Mouse (Mus musculus): ENCODE measurements around the gene Maff. TPM values are rescaled to one million over a fixed set of nuclear protein-coding genes. Genes with fewer than 3 reads are reported as not detected.

Gene Maff
- total and polyA plus RNA-seq, 3 experiments = 8.4 to 11.7 (median 10.1) TPM

DNA sequence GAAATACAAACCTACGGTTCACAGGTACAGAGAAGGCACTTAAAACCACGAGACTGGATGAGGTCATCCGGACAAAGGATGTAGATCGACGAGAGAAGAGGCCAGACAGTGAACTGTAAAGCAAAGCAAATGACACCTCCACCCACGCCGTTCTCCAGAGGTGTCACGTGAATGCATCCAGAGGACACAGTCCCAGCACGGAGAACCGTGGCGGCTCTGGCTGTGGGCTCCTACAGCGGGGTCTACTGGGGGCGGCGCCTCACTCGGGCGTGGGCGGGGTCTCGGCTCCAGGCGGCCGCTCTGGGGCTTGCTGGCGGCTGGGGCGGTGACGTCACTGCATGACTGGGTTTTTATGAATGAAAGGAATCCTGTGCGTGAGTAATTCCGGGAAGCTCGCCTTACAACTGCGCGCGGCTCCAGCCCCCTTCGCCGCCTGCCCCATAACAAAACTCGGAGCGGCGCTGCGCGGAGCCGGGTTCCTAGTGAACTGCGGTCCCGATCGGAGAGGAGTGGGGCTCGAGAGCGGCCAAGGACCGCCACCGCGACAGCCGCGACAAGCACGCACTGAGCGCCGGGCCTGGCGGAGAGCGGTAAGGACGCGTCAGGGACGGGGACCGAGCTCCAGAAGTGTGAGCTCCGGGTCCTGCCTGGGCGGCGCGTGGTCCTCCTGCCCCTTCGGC is 884 bp downstream of the Maff start:
- ATAC-seq (ENCODE audit: extremely low read depth, insufficient number of reproducible peaks, low FRiP score, poor library complexity, severe bottlenecking) = peak; percentile 69
- TF ChIP-seq POLR2AphosphoS5 (IDR thresholded peaks at IDR 0.05; ENCODE audit: insufficient replicate concordance, low read depth, low read length) (no peak), GATA2 (IDR thresholded peaks at IDR 0.05; ENCODE audit: borderline replicate concordance, low read depth, low read length) (no peak), GATA1 (IDR thresholded peaks at IDR 0.05; ENCODE audit: borderline replicate concordance, low read length) (no peak), CTCF (IDR thresholded peaks at IDR 0.05; ENCODE audit: low read depth, low read length) (no peak), TAL1 (conservative IDR thresholded peaks at IDR 0.05; ENCODE audit: low read depth, low read length) (no peak)
- Histone ChIP-seq H3K27me3 (ENCODE audit: insufficient read depth, low read length) (peaks cover 17% of the 10 kb centered on the region; the same call in 1 of the 2 replicates), H3K36me3 (replicated peaks) (peaks cover 22% of the 10 kb centered on the region), H3K9me3 (replicated peaks) (no peaks in the 10 kb centered on the region), H3K4me1 (ENCODE audit: insufficient read depth, low read depth, low read length) (peaks cover 72% of the 10 kb centered on the region), H3K4me3 (ENCODE audit: low read depth, low read length) (peak overlapping the region; percentile 91)
- DNase-seq (ENCODE audit: low spot score) = peak; percentile 84

DNA sequence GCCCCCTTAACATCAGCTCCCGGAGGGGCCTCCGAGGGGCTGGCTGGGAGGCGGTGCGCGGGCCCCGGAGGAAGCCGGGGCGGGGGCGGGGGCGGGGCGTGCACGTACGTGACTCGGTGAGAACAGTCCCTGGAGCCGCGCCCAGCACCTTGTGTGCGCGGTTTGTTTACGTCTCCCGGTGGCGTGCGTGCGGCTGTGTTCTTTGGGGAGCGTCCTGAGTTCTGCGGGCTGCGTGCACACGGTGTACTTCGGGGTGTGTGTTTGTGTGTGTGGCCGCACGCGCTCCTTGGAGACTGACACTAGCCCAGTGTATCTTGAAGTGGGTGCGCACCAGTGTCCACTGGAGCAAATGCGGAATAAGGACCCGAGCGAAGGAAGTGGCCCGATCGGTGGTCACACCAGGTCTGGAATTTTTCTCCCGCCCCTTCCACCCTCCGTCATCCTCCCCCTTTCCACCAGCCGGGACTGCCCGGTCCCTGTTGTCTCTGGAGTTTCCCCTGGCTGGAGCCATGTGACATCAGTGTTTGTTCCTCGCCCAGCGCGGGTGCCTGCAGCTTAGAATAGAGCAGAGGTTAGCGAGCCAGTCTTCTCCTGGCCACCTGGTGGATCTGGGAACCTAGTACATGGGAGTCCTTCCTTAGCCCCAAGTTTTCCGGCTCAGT is 1.6 kb downstream of the Maff start:
- peak; percentile 87 for DNase-seq (ENCODE audit: low spot score)

DNA sequence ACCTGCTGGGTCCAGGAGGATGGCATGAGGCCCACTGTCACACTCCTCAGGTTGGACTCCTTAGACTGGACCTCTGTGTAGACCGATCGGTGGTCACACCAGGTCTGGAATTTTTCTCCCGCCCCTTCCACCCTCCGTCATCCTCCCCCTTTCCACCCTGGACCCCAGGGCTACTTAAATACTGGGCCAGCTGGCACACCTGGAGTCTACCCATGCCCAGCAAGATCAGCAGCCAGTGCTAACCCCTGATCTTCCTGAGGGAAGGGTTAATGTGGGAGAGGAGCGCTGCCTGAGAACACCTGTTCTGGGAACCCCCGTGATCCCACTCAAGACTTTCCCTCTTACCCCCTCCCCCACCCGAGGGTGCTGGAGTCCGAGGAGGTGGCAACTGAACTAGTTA is 2.2 kb downstream of the Maff start:
- Histone ChIP-seq H3K27me3 (ENCODE audit: insufficient read depth, low read length) (peaks cover 17% of the 10 kb centered on the region; the same call in 1 of the 2 replicates), H3K4me3 (ENCODE audit: low read depth, low read length) (peak overlapping the region; percentile 91), H3K36me3 (replicated peaks) (peaks cover 30% of the 10 kb centered on the region), H3K4me1 (ENCODE audit: insufficient read depth, low read depth, low read length) (peaks cover 70% of the 10 kb centered on the region), H3K9me3 (replicated peaks) (no peaks in the 10 kb centered on the region)
- ATAC-seq (ENCODE audit: extremely low read depth, insufficient number of reproducible peaks, low FRiP score, poor library complexity, severe bottlenecking) (no peak), DNase-seq (ENCODE audit: low spot score) (no peak)
- TF ChIP-seq GATA2 (IDR thresholded peaks at IDR 0.05; ENCODE audit: borderline replicate concordance, low read depth, low read length) (no peak), TAL1 (conservative IDR thresholded peaks at IDR 0.05; ENCODE audit: low read depth, low read length) (no peak), GATA1 (IDR thresholded peaks at IDR 0.05; ENCODE audit: borderline replicate concordance, low read length) (no peak), CTCF (IDR thresholded peaks at IDR 0.05; ENCODE audit: low read depth, low read length) (no peak), POLR2AphosphoS5 (IDR thresholded peaks at IDR 0.05; ENCODE audit: insufficient replicate concordance, low read depth, low read length) (no peak)

More for the DNA sequence above, 1.6 kb downstream of the Maff start:
- H3K4me3 ChIP-seq (ENCODE audit: low read depth, low read length) = peak overlapping the region; percentile 91
- H3K36me3 ChIP-seq (replicated peaks) = peaks cover 25% of the 10 kb centered on the region
- ATAC-seq (ENCODE audit: extremely low read depth, insufficient number of reproducible peaks, low FRiP score, poor library complexity, severe bottlenecking) = peak; percentile 47
- H3K27me3 ChIP-seq (ENCODE audit: insufficient read depth, low read length) = peaks cover 17% of the 10 kb centered on the region; the same call in 1 of the 2 replicates
- peaks cover 74% of the 10 kb centered on the region for H3K4me1 ChIP-seq (ENCODE audit: insufficient read depth, low read depth, low read length)
- TF ChIP-seq TAL1 (conservative IDR thresholded peaks at IDR 0.05; ENCODE audit: low read depth, low read length) (no peak), POLR2AphosphoS5 (IDR thresholded peaks at IDR 0.05; ENCODE audit: insufficient replicate concordance, low read depth, low read length) (no peak), GATA1 (IDR thresholded peaks at IDR 0.05; ENCODE audit: borderline replicate concordance, low read length) (no peak), GATA2 (IDR thresholded peaks at IDR 0.05; ENCODE audit: borderline replicate concordance, low read depth, low read length) (no peak), CTCF (IDR thresholded peaks at IDR 0.05; ENCODE audit: low read depth, low read length) (no peak)
- no peaks in the 10 kb centered on the region for H3K9me3 ChIP-seq (replicated peaks)

DNA sequence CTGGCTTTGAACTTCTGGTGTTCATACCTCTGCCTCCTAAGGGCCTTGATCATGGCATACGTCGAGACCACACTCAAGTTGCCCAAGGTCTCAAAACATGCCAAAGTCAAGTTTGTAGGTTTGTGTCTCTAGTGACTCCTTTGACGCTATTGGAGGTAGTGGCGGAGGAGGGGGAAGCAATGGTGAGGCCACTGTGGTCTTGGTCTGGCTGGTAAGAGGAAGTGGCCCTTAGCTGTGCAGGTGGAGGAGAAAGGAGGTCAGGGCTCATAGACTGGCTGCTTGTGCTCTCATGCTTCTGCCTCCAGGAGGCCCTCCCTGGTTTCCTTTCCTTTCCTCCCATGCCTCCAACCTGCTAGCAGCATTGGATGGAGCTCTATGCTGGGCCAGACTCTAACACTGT is 4.4 kb downstream of the Maff start:
- DNase-seq (ENCODE audit: low spot score) (no peak), ATAC-seq (ENCODE audit: extremely low read depth, insufficient number of reproducible peaks, low FRiP score, poor library complexity, severe bottlenecking) (no peak)
- H3K27me3 ChIP-seq (ENCODE audit: insufficient read depth, low read length) = peaks cover 16% of the 10 kb centered on the region; the same call in 1 of the 2 replicates
- peak overlapping the region; percentile 59; the same call in 1 of the 2 replicates for H3K4me3 ChIP-seq (ENCODE audit: low read depth, low read length)
- H3K36me3 ChIP-seq (replicated peaks) = peaks cover 46% of the 10 kb centered on the region
- TF ChIP-seq TAL1 (conservative IDR thresholded peaks at IDR 0.05; ENCODE audit: low read depth, low read length) = no peak
- TF ChIP-seq GATA2 (IDR thresholded peaks at IDR 0.05; ENCODE audit: borderline replicate concordance, low read depth, low read length) = no peak
- no peak for TF ChIP-seq CTCF (IDR thresholded peaks at IDR 0.05; ENCODE audit: low read depth, low read length)
- TF ChIP-seq GATA1 (IDR thresholded peaks at IDR 0.05; ENCODE audit: borderline replicate concordance, low read length) = no peak
- H3K9me3 ChIP-seq (replicated peaks) = no peaks in the 10 kb centered on the region
- H3K4me1 ChIP-seq (ENCODE audit: insufficient read depth, low read depth, low read length) = peaks cover 75% of the 10 kb centered on the region

DNA sequence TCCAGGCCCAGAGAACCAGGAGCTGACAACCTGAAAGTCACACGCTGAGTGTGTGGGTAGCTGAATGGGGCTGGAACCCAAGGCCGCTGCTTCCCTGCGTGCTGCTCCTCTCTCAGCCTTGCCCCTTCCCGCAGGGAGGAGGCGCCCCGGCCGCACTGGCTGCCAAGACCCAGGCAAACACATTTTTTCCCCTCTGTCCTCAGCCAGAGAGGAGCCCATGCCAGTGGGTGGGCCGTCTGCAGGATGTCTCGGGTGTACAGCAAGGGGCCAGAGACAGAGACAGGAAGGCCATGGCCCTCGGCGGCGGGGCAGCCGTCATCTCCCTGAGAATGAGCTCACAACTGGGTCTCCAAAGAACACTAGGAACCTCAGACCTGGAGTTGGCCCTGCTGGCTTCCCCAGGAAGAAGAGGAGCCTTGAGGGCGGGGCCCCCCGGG is 4.9 kb downstream of the Maff start:
- H3K4me1 ChIP-seq (ENCODE audit: insufficient read depth, low read depth, low read length) = peaks cover 71% of the 10 kb centered on the region
- H3K36me3 ChIP-seq (replicated peaks) = peaks cover 51% of the 10 kb centered on the region
- no peaks in the 10 kb centered on the region for H3K9me3 ChIP-seq (replicated peaks)
- ATAC-seq (ENCODE audit: extremely low read depth, insufficient number of reproducible peaks, low FRiP score, poor library complexity, severe bottlenecking) (no peak), DNase-seq (ENCODE audit: low spot score) (no peak)
- H3K4me3 ChIP-seq (ENCODE audit: low read depth, low read length) = peak overlapping the region; percentile 59; the same call in 1 of the 2 replicates
- H3K27me3 ChIP-seq (ENCODE audit: insufficient read depth, low read length) = peaks cover 12% of the 10 kb centered on the region; the same call in 1 of the 2 replicates
- TF ChIP-seq TAL1 (conservative IDR thresholded peaks at IDR 0.05; ENCODE audit: low read depth, low read length) (no peak), GATA2 (IDR thresholded peaks at IDR 0.05; ENCODE audit: borderline replicate concordance, low read depth, low read length) (no peak), GATA1 (IDR thresholded peaks at IDR 0.05; ENCODE audit: borderline replicate concordance, low read length) (no peak), POLR2AphosphoS5 (IDR thresholded peaks at IDR 0.05; ENCODE audit: insufficient replicate concordance, low read depth, low read length) (no peak), CTCF (IDR thresholded peaks at IDR 0.05; ENCODE audit: low read depth, low read length) (no peak)

DNA sequence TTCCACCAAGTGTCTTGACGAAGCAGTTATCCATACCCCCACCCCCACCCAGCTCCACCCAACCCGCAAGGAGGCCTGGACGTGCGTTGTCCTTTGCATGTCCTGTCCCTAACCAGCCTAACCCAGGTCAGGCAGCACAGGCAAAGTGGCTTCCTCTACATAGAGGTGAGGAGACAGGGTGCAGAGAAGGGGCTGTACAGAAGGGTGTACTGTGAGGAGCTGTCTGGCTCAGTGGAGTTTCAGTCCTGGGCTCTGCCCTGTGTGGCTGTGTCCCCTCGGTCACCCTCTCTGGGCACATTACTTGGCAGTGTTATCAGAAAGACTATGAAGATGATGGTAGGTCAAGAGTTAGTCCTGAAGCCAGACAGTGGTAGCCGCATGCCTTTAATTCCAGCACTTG is 6.1 kb downstream of the Maff start:
- peaks cover 65% of the 10 kb centered on the region for H3K4me1 ChIP-seq (ENCODE audit: insufficient read depth, low read depth, low read length)

More for the DNA sequence above, 6.1 kb downstream of the Maff start:
- TF ChIP-seq CTCF (IDR thresholded peaks at IDR 0.05; ENCODE audit: low read depth, low read length) = no peak
- TF ChIP-seq TAL1 (conservative IDR thresholded peaks at IDR 0.05; ENCODE audit: low read depth, low read length) = no peak
- TF ChIP-seq POLR2AphosphoS5 (IDR thresholded peaks at IDR 0.05; ENCODE audit: insufficient replicate concordance, low read depth, low read length) = no peak
- Histone ChIP-seq H3K9me3 (replicated peaks) (peaks cover 6% of the 10 kb centered on the region), H3K4me3 (ENCODE audit: low read depth, low read length) (peak overlapping the region; percentile 33; the same call in 1 of the 2 replicates), H3K36me3 (replicated peaks) (peaks cover 62% of the 10 kb centered on the region), H3K27me3 (ENCODE audit: insufficient read depth, low read length) (peaks cover 8% of the 10 kb centered on the region; the same call in 1 of the 2 replicates)
- DNase-seq (ENCODE audit: low spot score) = no peak
- no peak for ATAC-seq (ENCODE audit: extremely low read depth, insufficient number of reproducible peaks, low FRiP score, poor library complexity, severe bottlenecking)
